Mouse (Mus musculus) brain, embryonic 14.5 days (tissue): ENCODE measurements around the gene Katnal1. TPM values are rescaled to one million over a fixed set of nuclear protein-coding genes. Genes with fewer than 3 reads are reported as not detected.

Source experiments
- DNase-seq: peaks from one replicate; pipeline ENCODE4 v3.0.0-alpha.2; 2011; ENCODE audit warnings: low read depth
- CTCF ChIP-seq: fragments of 200-500 bp; IDR thresholded peaks from 2 replicates; pipeline ENCODE4 v1.5.1; 2012; ENCODE audit warnings: inconsistent platforms, mild to moderate bottlenecking, moderate library complexity, borderline replicate concordance; ENCODE audit not compliant: insufficient read depth, insufficient read length; ENCODE audit errors: extremely low read depth
- POLR2A ChIP-seq: fragments of 200-500 bp; IDR thresholded peaks from 2 replicates; pipeline ENCODE4 v1.6.1; 2012; ENCODE audit warnings: mild to moderate bottlenecking, inconsistent platforms, borderline replicate concordance; ENCODE audit not compliant: poor library complexity, insufficient read depth, insufficient read length, severe bottlenecking; ENCODE audit errors: extremely low read depth
- polyA plus RNA-seq: library from polyadenylated mRNA; depleted of rRNA; stranded (reverse); fragments of >200 nt; gene quantifications from 2 replicates; pipeline ENCODE4 v1.2.3, GENCODE M21; 2012

The Katnal1 gene
- polyA plus RNA-seq, 1 experiment = 27.0 TPM

- DNase-seq = no peak
- TF ChIP-seq CTCF = no peak
- no peak for TF ChIP-seq POLR2A
These were observed 19.1 kb downstream of the Katnal1 start for GRCm38 (mm10) chr5:148910066-148910465.

- DNase-seq = peak; percentile 48
- no peak for TF ChIP-seq POLR2A
- TF ChIP-seq CTCF = peak; percentile 40; the same call in 1 of the 2 replicates
These were observed 19.7 kb downstream of the Katnal1 start for GRCm38 (mm10) chr5:148909402-148909801.

GRCm38 (mm10) chr5:148909057-148909395, 20.1 kb downstream of the Katnal1 start:
- TF ChIP-seq POLR2A (no peak), CTCF (0 out of 2 replicates have a peak, but pooled peaks have one; percentile 8)
- DNase-seq = peak; percentile 39

GRCm38 (mm10) chr5:148908191-148909056, 20.7 kb downstream of the Katnal1 start:
- TF ChIP-seq POLR2A = no peak
- no peak for TF ChIP-seq CTCF
- peak; percentile 42 for DNase-seq

- TF ChIP-seq CTCF = no peak
- TF ChIP-seq POLR2A = no peak
- no peak for DNase-seq
These were observed 22.8 kb downstream of the Katnal1 start for GRCm38 (mm10) chr5:148906305-148906704.

- TF ChIP-seq CTCF = peak; percentile 52; the same call in 1 of the 2 replicates
- TF ChIP-seq POLR2A = no peak
- peak; percentile 65 for DNase-seq
These were observed 24.3 kb downstream of the Katnal1 start for GRCm38 (mm10) chr5:148904846-148905245.

GRCm38 (mm10) chr5:148899361-148899760, 29.8 kb downstream of the Katnal1 start:
- DNase-seq = no peak
- TF ChIP-seq POLR2A (no peak), CTCF (no peak)

GRCm38 (mm10) chr5:148897941-148898417, 31.1 kb downstream of the Katnal1 start:
- peak; percentile 68 for DNase-seq
- TF ChIP-seq CTCF (no peak), POLR2A (no peak)

- no peak for TF ChIP-seq POLR2A
- no peak for TF ChIP-seq CTCF
- DNase-seq = peak; percentile 24
These were observed 31.9 kb downstream of the Katnal1 start for GRCm38 (mm10) chr5:148897069-148897702.

- no peak for TF ChIP-seq POLR2A
- TF ChIP-seq CTCF = no peak
- DNase-seq = no peak
These were observed 32.6 kb downstream of the Katnal1 start for GRCm38 (mm10) chr5:148896515-148896914.

- no peak for DNase-seq
- TF ChIP-seq POLR2A (no peak), CTCF (no peak)
These were observed 33.3 kb downstream of the Katnal1 start for GRCm38 (mm10) chr5:148895833-148896232.

- no peak for TF ChIP-seq POLR2A
- no peak for TF ChIP-seq CTCF
- peak; percentile 52 for DNase-seq
These were observed 34.1 kb downstream of the Katnal1 start for GRCm38 (mm10) chr5:148895034-148895433.

GRCm38 (mm10) chr5:148890237-148890636, 38.9 kb downstream of the Katnal1 start:
- no peak for TF ChIP-seq CTCF
- TF ChIP-seq POLR2A = no peak

More at GRCm38 (mm10) chr5:148890237-148890636, 38.9 kb downstream of the Katnal1 start:
- DNase-seq = no peak
